Mouse (Mus musculus): ENCODE results near the gene 2310079G19Rik.

GRCm38 (mm10) chr16:88640053-88640452, 12.6 kb upstream of the 2310079G19Rik start:
- TF ChIP-seq POLR2A (IDR thresholded peaks at IDR 0.05; ENCODE audit: borderline replicate concordance, insufficient read depth, low read length) (no peak), CTCF (IDR thresholded peaks at IDR 0.05; ENCODE audit: borderline replicate concordance, insufficient read depth, low read depth, low read length) (no peak)

Measured in cerebellum, adult 2 months (tissue).